Mouse (Mus musculus) lung, embryonic 14.5 days (tissue): ENCODE data around the gene Cgnl1. TPM values are rescaled to one million over a fixed set of nuclear protein-coding genes. Genes with fewer than 3 reads are reported as not detected.

Experiments
- ATAC-seq: fragments of 200-750 bp; cut with Nextera tagmentation; 2 replicates; pipeline ENCODE4 v1.8.0; 2017; ENCODE audit warnings: mild to moderate bottlenecking, moderate TSS enrichment, moderate library complexity; ENCODE audit not compliant: insufficient read depth
- DNase-seq: peaks from one replicate; pipeline ENCODE4 v3.0.0-alpha.2; 2015
- H3K27ac ChIP-seq: fragments of 300-500 bp; sonication (generic); 2 replicates; pipeline ENCODE4 v1.5.1; 2014; ENCODE audit warnings: low read depth, mild to moderate bottlenecking, moderate library complexity
- H3K27me3 ChIP-seq: fragments of 300-500 bp; sonication (generic); 2 replicates; pipeline ENCODE4 v1.6.1; 2014; ENCODE audit warnings: low read length, control low read depth; ENCODE audit not compliant: insufficient read depth
- H3K36me3 ChIP-seq: fragments of 300-500 bp; sonication (generic); 2 replicates; pipeline ENCODE4 v1.6.1; 2014; ENCODE audit warnings: control low read depth; ENCODE audit not compliant: insufficient read depth
- H3K4me1 ChIP-seq: fragments of 300-500 bp; sonication (generic); 2 replicates; pipeline ENCODE4 v1.6.1; 2014; ENCODE audit warnings: antibody characterized with exemption, control low read depth; ENCODE audit not compliant: insufficient read depth
- H3K4me2 ChIP-seq: fragments of 300-500 bp; sonication (generic); 2 replicates; pipeline ENCODE4 v1.6.1; 2014; ENCODE audit warnings: mild to moderate bottlenecking
- H3K4me3 ChIP-seq: fragments of 300-500 bp; sonication (generic); 2 replicates; pipeline ENCODE4 v1.5.1; 2014; ENCODE audit warnings: low read depth, low read length
- H3K9ac ChIP-seq: fragments of 300-500 bp; sonication (generic); 2 replicates; pipeline ENCODE4 v1.6.1; 2014
- H3K9me3 ChIP-seq: fragments of 300-500 bp; sonication (generic); 2 replicates; pipeline ENCODE4 v1.6.1; 2016; ENCODE audit warnings: low read depth, low read length, control low read depth
- CTCF ChIP-seq: IDR thresholded peaks from 2 replicates; pipeline ENCODE4 v1.5.1; 2016; ENCODE audit warnings: antibody characterized with exemption, low read depth
- WGBS: fragments of 180-500 bp; shearing (Covaris S2); extraction: QIAGEN DNeasy Blood & Tissue Kit; methylation state at CpG from one replicate; pipeline ENCODE4 v1.1.7; 2014; 5-methylcytosine and 5-hydroxymethylcytosine counted together
- polyA plus RNA-seq: library from polyadenylated mRNA; unstranded; fragments of >200 nt; fragmentation: Nextera tagmentation; extraction: Ambion mirVana; gene quantifications from 2 replicates; pipeline ENCODE4 v1.2.1, GENCODE M21; 2014

Gene Cgnl1
- polyA plus RNA-seq, 1 experiment from 2014 or later: 19.3 TPM

DNA sequence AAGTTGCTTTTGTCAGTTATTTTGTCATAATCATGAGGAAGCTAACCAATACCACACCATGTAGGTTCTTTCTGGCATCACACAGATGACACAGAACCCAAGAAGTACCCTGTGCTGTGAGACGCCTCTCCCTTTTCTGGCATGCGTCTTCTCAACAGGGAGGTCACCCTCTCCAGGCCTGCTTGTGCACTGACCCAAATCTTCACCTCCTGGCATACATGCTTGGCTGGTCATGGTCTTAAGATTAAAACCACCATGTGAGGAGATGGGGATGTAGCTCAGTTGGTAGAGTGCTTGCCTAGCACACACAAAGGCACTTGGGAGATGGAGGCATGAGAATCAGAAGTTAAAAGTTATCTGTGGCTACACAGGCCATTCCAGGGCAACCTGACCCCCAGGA is 96.2 kb downstream of the Cgnl1 start:
- peak overlapping the region; percentile 82; the same call in 1 of the 2 replicates for H3K27ac ChIP-seq
- WGBS: 83% methylated on average over 2 of the region's 2 CpGs
- no peaks in the 10 kb centered on the region for H3K27me3 ChIP-seq
- DNase-seq (no peak), ATAC-seq (no peak)
- no peaks in the 10 kb centered on the region for H3K9me3 ChIP-seq
- H3K9ac ChIP-seq: no peak overlapping the region
- no peak overlapping the region for H3K4me2 ChIP-seq
- peaks cover 23% of the 10 kb centered on the region for H3K4me1 ChIP-seq
- H3K36me3 ChIP-seq: no peaks in the 10 kb centered on the region
- no peak for TF ChIP-seq CTCF
- no peak overlapping the region for H3K4me3 ChIP-seq

DNA sequence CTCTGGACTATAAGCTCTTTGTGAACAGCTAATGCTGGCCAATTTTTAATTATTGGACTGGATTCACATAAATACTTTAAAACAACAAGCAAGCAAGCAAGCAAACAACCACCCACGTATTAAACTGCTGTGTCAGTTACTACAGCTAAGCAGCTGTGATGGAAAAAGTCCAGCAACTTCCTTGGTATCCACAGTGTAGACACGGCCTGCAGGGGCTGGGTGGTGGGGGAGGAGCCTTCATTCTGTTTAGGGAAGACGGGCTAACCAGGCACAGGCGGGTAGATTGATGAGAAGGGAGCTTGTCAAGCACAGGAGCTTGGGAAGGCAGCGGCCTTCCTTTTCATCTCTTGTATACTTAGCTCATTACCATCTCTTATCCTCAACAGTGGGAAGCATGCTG is 96.9 kb downstream of the Cgnl1 start:
- ATAC-seq: 0 out of 2 replicates have a peak, but pooled peaks have one; percentile 38
- H3K4me2 ChIP-seq: no peak overlapping the region
- TF ChIP-seq CTCF: no peak
- H3K4me3 ChIP-seq: no peak overlapping the region
- DNase-seq: peak; percentile 57
- H3K9me3 ChIP-seq: no peaks in the 10 kb centered on the region
- no peaks in the 10 kb centered on the region for H3K27me3 ChIP-seq
- no peaks in the 10 kb centered on the region for H3K36me3 ChIP-seq
- peaks cover 22% of the 10 kb centered on the region for H3K4me1 ChIP-seq
- no peak overlapping the region for H3K9ac ChIP-seq
- WGBS: 23% methylated on average over 5 of the region's 5 CpGs
- H3K27ac ChIP-seq: no peak overlapping the region

DNA sequence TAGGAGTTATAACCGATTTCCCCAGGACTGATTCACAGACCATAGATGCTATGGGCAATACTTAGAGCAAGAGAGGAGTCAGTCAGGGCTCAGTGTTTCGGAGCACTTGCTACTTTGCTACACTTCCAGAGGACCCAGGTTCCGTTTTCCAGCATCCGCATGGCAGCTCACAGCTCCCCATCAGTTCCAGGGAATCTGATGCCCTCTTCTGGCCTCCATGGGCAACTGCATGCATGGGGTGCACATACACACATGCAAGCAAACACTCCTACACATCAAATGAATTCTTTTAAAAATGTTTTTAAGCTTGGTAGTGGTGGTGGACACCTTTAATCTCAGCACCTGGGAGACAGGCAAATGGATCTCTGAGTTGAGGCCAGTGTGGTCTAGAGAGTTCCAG is 98.9 kb downstream of the Cgnl1 start:
- no peak overlapping the region for H3K9ac ChIP-seq
- no peaks in the 10 kb centered on the region for H3K36me3 ChIP-seq
- no peak for ATAC-seq
- TF ChIP-seq CTCF: peak; percentile 36
- no peak overlapping the region for H3K4me2 ChIP-seq
- H3K27me3 ChIP-seq: no peaks in the 10 kb centered on the region
- WGBS: 97% methylated on average over 4 of the region's 4 CpGs
- H3K27ac ChIP-seq: no peak overlapping the region
- DNase-seq: no peak
- H3K4me1 ChIP-seq: peaks cover 18% of the 10 kb centered on the region
- H3K9me3 ChIP-seq: no peaks in the 10 kb centered on the region
- no peak overlapping the region for H3K4me3 ChIP-seq

DNA sequence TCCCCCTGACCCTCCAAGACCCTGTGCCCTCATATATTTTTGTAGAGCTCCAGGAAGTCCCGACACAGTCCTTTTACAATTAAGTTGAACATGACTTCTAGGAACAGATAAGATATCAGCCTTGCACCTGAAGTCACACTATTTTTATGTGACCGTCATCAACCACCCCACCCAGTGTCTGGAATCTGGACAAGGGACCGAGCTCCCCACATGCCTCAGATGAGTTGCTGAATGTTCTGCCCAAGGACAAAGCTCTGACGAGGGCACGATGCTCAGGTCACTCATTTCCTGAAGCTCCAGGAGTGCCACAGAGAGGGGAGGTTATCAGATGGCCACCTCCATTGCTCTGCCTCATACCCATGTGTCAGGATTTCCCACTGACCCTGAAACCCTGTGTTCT is 100.7 kb downstream of the Cgnl1 start:
- no peak overlapping the region for H3K27ac ChIP-seq
- no peak overlapping the region for H3K4me3 ChIP-seq
- H3K9me3 ChIP-seq: no peaks in the 10 kb centered on the region
- peaks cover 24% of the 10 kb centered on the region for H3K4me1 ChIP-seq
- 50% methylated on average over 5 of the region's 5 CpGs for WGBS
- no peak overlapping the region for H3K9ac ChIP-seq
- ATAC-seq (no peak), DNase-seq (no peak)
- no peaks in the 10 kb centered on the region for H3K27me3 ChIP-seq
- no peaks in the 10 kb centered on the region for H3K36me3 ChIP-seq
- no peak for TF ChIP-seq CTCF
- H3K4me2 ChIP-seq: no peak overlapping the region

DNA sequence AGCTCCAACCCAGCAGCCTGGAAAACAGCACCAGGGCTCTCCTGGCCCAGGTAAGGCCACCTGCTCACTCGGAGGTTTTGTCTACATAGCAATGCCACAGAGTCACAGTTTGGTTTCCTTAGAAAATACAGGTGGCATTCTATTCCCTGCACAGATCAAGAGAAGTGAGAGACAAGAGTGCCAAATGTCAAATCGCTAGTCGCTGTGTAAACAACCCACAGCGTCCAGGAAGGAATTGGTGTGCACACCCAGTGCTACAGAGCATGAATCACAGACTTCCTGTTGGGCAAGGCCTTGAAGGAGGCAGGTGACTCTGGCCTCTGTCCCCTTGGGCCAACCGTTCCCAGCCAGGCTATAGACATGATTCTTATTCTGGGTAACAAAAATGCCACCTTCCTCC is 103.8 kb downstream of the Cgnl1 start:
- peak overlapping the region; percentile 3; the same call in 1 of the 2 replicates for H3K4me2 ChIP-seq
- no peak for TF ChIP-seq CTCF
- no peak overlapping the region for H3K4me3 ChIP-seq
- H3K27ac ChIP-seq: peak overlapping the region; percentile 86
- no peaks in the 10 kb centered on the region for H3K9me3 ChIP-seq
- ATAC-seq (peak; percentile 53), DNase-seq (peak; percentile 63)
- WGBS: 25% methylated on average over 5 of the region's 5 CpGs
- peaks cover 27% of the 10 kb centered on the region for H3K4me1 ChIP-seq
- H3K27me3 ChIP-seq: no peaks in the 10 kb centered on the region
- H3K9ac ChIP-seq: no peak overlapping the region
- H3K36me3 ChIP-seq: no peaks in the 10 kb centered on the region

DNA sequence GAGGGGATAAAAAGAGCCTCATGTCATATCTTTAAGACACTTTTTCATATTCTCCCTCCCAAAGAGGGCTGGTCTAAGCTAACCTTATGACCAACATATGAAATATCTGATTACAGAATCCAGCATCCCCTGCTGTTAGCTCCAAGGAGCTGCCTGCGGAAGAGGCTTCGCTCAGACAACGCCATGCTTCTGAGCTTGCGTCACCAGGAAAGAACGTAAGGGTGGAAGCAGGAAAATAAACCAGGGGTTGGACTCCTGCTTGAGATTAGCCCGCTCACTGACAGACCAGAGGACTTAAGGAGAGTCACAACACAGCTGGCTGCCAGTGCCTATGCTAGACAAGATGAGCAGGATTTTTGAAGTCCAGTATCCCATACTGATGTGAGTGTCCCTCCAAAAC is 105.0 kb downstream of the Cgnl1 start:
- no peaks in the 10 kb centered on the region for H3K9me3 ChIP-seq
- DNase-seq (peak; percentile 78), ATAC-seq (peak; percentile 48; the same call in 1 of the 2 replicates)
- TF ChIP-seq CTCF: peak; percentile 29
- H3K27me3 ChIP-seq: no peaks in the 10 kb centered on the region
- peak overlapping the region; percentile 86 for H3K27ac ChIP-seq
- no peak overlapping the region for H3K4me2 ChIP-seq
- no peak overlapping the region for H3K9ac ChIP-seq
- WGBS: 13% methylated on average over 6 of the region's 6 CpGs
- peaks cover 30% of the 10 kb centered on the region for H3K4me1 ChIP-seq
- no peak overlapping the region for H3K4me3 ChIP-seq
- H3K36me3 ChIP-seq: no peaks in the 10 kb centered on the region

DNA sequence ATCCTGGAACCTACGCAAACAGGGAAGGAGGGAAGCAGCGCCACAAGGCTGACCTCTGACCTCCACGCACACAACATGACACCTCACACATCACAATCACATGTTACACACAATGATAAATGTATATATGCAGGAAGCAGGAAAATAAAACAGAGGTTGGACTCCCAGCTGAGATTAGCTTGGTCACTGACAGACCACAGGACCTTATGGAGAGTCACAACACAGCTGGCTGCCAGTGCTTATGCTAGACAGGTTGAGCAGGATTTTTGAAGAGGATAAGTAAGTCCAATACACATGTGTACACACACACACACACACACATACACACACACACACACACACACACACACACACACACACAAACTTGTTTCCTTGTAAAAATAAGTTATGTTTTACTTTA is 105.9 kb downstream of the Cgnl1 start:
- Histone ChIP-seq H3K27ac (no peak overlapping the region), H3K4me3 (no peak overlapping the region), H3K36me3 (no peaks in the 10 kb centered on the region), H3K4me2 (no peak overlapping the region), H3K9ac (no peak overlapping the region), H3K4me1 (peaks cover 37% of the 10 kb centered on the region), H3K9me3 (no peaks in the 10 kb centered on the region), H3K27me3 (no peaks in the 10 kb centered on the region)
- DNase-seq (peak; percentile 20), ATAC-seq (no peak)
- TF ChIP-seq CTCF: no peak
- WGBS: 47% methylated on average over 3 of the region's 3 CpGs

DNA sequence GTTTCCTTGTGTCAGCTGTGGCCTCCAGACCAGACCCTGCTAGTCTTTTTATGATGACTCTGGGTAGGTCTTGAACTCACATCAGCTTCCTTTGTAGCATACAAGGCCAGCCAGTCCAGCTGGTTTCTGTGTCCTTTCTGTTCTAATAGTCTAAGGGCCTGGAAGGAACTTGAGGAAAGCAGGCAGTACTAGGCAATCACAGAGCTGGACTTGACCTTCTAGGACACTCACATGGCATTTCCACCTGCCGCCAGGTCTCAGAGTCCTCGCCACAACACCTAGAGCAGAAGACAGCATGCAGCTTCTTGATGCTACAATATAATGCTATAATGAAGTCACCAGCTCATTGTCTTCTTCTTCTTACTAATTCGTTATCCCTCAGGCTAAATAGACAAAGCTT is 106.5 kb downstream of the Cgnl1 start:
- 91% methylated on average over 3 of the region's 3 CpGs for WGBS
- no peak for DNase-seq
- no peaks in the 10 kb centered on the region for H3K27me3 ChIP-seq
- H3K9ac ChIP-seq: no peak overlapping the region
- peak overlapping the region; percentile 89; the same call in 1 of the 2 replicates for H3K27ac ChIP-seq
- H3K4me3 ChIP-seq: no peak overlapping the region
- peaks cover 42% of the 10 kb centered on the region for H3K4me1 ChIP-seq
- no peaks in the 10 kb centered on the region for H3K36me3 ChIP-seq
- H3K9me3 ChIP-seq: no peaks in the 10 kb centered on the region
- H3K4me2 ChIP-seq: no peak overlapping the region
- TF ChIP-seq CTCF: no peak
- no peak for ATAC-seq
